Mouse (Mus musculus): ENCODE measurements at regions not wholly inside any gene's neighbourhood (a gene's known extent, or its start where the extent isn't known, plus 50 kb on each side); places are given as distances from the start of the nearest gene placed in this dataset.
A peak's percentile ranks its signal among the peaks of the same experiment; 100 is the strongest.

DNA sequence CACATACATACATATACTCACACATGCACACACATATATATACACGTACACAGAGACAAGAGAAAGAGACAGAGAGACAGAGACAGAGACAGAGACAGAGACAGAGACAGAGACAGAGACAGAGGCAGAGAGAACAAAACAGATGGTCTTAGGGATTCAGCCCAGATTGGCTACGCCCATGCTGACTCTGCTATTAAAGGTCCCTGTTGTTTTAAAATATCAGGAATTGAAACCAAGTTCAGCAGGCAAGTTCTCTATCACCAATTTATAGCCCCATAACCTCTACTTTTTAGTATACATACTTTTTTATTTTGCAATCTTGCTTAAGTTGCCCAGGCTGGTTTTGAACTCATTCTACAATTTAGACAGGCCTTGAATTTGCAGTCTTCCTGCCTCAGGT, 115.9 kb downstream of the Zfp36l2 start:
- peak; percentile 94 for DNase-seq

DNA sequence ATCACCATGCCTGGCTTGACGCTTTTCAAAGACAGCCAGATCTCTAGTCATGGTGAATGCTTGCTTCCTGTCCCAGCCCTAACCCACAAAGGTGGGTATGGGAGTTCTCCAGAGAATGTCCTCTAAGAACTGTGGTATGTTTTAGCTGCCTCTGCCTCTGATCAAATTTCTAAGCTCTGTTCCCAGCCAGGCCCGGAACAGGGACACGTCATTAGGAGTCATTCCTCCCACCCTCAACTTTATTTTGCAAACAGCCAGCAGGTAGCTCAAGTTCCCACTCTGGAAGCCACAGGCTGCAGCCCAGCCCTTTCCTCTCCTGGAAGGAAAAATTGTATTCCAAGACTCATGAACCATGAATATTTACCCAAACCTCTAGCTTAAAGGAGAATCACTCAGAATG, 117.2 kb downstream of the Zfp36l2 start:
- DNase-seq, result no peak

DNA sequence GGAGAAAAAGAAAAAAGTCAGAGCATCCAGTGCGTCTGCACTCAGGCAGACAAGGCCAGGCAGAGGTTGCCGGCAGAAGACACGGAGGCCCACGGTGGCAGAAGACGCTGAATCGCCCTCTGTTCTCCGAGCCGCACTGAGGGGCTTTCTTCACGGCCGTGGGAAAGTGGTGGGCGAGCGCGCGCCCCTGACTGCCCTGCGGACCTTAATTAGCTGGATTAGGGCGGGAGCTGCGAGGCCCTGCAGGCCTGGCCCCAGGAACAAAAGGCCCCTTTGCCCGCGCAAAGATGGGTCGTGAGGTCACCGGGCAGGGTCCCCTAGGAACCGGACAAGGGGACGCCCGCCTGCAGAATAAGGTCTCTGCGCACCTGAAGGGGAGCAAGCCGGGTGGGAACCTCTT, 120.6 kb downstream of the Zfp36l2 start:
- no peak for DNase-seq

DNA sequence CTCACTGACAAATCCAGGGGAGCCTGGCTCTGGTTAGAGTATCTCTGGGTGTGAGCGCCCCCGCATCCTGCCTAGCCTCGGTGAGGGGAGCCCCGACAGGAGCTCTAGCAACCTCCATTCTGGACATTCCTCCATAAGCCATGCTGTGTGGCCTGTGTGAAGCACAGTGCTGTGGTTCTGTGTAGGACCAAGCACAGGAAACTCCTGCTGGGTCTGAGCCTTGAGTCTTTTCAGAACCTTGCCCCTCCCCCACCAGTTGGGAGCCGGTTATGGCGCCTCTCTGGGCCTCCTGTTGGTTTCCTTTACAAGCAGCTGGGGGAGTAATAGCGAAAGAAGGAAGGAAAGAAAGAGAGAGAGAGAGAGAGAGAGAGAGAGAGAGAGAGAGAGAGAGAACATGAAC, 124.0 kb downstream of the Zfp36l2 start:
- no peak for DNase-seq

DNA sequence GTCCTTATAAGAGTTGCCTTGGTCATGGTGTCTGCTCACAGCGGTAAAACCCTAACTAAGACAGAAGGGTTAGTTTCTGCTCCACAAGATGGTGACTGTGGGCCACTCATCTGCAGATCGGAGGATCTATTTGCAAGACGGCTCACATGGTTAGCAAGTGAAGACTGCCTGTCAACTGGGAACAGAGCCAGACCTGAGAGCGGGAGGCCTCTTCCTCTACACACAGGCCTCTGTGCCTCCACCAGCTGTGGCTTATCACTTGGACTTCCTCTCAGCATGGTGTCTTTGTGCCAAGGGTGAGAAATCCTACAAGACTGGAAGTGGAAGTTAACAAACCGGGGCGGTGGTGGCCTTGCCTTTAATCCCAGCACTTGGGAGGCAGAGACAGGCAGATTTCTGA, 126.1 kb downstream of the Zfp36l2 start:
- DNase-seq, result peak; percentile 98

DNA sequence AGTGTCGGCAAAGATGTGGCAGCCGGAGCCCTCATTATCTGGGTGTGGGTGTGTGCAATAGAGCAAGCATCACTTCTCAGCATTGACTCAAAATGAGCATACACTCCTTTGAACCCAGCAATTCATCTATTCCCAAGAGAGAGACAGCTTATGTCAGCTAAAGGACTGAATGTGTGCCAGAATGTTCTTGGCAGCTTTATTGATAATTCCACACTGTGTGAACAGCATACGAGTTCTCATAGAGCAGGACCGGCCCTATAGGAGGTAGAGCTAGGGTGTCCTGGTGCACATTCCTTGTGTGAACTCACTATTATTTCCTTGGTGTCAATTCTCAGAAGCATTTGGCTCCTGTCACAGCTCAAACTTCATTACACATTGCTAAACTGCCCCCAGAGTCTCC, 131.3 kb downstream of the Zfp36l2 start:
- no peak for DNase-seq

DNA sequence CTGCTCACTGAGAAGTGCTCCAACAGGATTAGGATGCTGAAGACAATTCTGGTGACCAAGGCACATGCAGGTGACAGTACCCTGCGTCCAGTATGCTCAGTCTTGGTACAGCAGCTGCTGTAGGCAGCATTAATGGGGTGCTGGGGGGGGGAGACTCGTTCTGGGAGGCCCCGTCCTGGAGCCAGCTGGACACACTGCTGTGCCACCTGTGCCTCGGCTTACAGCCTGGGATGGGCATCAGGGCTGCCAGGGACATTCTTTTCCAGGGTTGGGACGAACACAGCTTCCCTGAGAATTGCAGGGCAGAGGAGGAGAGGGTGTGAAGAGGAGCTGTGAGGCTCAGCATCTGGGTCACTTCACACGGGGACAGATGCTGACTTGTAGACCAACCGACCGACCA, 135.3 kb downstream of the Zfp36l2 start:
- DNase-seq, result no peak

DNA sequence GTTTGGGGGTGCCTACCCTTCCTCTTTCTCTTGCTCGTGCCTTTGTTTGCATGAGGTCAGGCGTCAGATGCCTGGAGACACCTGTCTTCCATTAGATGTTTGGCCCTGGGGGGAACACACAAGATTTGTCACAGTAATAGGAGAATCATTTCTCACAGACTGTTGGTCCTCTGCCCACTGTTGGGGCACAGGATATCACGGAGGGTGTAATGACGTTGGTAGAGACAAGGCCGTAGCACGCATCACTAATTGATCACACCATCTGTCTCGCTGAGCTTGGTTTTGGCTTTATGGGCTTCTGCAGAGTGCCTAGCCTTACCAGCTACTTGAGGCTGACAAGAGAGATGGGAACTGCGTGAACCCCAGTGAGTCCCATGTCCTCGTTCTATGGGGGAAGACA, 136.5 kb downstream of the Zfp36l2 start:
- DNase-seq, result no peak

DNA sequence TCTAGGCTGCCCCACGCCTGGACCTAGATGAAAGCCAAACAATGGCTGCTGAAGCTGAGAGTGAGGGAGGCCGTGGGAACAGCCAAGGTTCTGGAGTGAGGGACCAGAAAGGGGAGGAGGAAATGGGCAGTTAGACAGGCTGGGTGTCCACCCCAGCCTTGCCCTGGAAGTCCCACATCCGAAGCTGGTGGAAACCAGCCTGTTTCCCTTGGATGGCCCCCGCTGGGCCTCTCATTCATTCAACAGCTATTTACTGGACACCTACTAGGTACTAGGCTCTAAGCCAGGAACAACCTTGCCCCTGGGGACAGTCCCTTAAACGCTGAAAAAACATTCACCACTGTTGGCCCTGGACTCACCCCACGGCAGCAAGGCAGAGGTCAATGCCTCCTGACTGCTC, 139.2 kb downstream of the Zfp36l2 start:
- DNase-seq, result peak; percentile 98

DNA sequence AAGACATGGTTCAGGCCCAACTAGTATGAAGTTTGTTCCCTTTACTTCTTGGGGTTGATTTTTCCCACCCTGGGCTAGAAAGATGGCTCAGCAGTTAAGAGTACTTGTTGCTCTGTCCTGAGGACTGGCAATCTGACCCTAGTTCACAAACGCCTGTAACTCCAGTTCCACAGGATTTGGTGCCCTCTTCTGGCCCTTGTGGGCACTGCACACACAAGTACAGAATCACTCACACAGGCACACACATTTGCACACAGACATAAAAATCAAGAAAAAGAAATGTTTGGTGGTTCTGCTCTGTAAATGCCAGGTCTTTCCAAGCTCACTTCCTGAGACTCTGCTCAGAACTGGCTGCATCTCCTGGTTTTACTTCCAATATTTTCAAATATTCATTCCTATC, 140.2 kb downstream of the Zfp36l2 start:
- no peak for DNase-seq

DNA sequence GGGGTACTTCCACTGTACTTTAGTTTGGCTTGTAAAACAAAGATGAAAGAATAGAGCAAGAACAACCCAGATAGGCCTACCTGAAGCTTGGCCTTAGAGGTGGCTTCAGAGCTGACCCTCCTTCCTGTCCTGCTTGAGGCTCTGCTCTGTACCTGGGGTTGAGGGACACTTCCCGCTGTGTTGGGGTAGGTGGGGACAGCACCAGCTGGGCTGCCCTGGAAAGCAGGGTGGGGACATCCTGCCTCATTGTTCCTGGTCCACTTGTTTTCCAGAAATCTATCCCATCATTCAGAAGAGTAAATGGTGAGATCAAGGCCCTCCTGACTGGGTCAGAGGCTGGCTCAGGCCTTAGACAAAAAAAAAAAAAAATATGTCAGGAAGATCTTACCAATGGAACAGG, 141.9 kb downstream of the Zfp36l2 start:
- DNase-seq, result peak; percentile 90

DNA sequence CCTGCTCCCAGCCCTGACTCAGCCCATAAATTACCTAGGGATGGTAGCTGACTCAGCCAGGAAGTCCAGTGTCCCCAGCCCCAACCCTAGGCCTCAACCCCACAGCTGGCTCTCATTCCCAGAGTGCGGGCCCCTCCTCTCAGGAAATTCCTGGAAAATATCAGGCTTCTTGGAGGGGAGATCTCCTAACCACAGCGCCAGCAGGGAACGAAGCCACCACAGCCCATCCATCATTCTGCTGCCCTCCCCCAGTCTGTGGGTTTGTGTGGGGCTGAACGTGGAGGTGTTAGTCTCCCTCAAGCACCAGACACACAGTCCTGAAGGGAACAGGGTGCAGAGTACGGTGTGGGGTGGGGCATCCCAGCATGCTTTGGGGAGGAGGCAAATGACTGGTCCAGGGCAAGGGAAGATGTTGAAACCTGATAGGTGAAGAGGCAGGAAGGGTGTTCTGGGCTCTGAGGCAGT, 143.2 kb downstream of the Zfp36l2 start:
- DNase-seq, result peak; percentile 97

DNA sequence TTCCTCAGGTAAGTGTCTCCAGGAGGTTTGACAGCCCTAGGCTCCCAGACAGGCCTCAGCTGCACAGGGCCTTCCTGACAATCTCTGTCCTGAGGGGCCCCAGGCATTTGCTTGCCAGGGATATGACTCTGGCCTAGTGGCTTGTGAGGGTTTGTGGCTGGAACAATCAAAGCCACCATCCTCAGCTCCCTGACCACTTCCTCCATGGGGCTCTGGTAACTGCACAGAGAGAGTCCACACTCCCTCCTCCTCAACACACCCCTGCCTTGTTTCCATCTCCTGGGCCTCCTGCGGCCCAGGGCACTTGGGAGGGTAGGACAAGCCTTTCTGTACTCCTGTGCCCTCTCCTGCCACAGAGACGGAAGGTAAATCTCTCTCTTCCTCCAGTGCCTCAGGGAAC, 144.6 kb downstream of the Zfp36l2 start:
- peak; percentile 94 for DNase-seq

DNA sequence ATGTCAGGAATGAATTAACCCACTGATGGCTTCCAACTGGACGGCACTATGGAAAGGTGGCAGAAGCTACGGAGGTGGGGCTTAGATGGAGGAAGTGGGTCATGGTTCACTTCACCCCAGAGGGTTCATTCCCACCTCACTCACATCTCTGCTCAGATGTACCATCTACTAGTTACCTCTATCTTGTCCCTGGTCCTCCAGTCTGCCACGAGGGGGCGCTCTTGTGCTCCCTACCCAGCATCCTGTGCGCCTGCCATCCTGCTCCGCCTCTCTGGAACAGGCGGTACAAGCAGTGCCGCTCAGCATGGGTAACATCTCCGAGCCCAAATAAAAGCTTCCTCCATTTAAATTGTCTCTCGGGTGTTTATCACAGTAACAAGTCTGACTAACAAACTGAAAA, 148.3 kb downstream of the Zfp36l2 start:
- DNase-seq, result peak; percentile 89

DNA sequence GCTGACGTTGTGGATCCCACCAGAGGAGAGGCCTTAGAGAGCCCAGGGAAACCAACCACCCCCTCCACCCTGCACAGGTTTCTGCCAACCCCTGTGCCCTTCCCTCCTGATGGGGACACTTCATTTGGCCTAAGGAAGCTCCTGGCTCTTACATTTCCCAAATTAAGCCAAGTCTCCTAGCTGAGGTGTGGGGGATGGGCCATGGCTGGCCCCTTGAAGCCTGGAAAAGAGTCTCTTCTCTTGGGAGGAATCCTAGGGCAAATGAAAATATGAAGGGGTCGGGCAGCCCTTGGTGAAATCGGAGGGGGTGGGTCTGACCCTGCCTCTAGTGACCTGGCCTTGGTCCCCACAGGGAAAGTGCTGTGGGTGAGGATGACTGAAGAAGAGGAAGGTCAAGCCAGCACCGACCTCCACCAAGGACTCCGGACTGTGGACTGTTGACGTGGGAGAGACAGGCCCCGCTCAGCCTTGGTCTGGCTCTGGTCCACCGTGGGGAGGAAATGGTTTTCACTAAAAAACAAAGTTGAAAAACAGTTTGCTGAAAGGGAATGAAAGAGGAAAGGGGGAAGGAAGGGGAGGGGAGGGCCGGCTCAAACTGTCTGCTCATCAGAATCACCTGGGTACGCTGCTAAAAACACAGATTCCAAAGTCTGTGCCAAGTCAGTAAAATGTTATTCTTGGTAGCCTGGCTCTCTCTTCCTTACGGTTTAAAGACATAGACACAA, 150.0 kb downstream of the Zfp36l2 start:
- peak; percentile 96 for DNase-seq

DNA sequence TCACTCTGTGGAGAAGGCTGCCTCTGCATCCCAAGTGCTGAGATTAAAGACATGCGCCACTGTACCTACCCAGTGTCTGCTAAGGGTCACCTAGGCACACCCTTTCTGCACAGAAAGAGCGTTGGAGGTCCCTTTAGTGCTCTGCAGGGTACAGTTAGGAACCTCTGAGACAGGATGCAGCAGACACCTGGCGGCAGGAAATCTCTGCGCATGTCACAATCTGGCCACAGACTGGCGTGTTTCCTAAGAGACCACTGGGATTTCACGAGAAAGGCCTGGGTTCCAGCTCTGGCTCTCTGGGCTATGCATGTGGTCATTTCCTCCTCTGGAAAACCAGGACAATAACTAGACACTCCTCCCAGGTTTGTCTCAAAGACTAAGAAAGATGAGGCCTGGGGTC, 151.7 kb downstream of the Zfp36l2 start:
- DNase-seq, result peak; percentile 92

DNA sequence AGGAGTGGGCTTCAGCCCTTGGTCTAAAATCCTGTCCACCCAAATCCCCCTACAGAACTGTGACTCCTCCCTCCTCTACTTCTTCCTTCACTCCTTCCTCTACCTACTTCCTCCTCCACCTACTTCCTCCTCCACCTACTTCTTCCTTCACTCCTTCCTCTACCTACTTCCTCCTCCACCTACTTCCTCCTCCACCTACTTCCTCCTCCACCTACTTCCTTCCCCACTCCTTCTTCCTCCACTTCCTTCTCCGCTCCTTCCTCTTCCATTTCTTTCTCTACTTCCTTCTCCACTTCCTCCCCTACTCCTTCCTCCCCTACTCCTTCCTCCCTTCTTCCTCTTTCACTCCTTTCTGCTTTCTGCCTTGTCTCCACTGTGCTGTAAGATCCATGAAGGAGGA, 152.9 kb downstream of the Zfp36l2 start:
- DNase-seq, result no peak

DNA sequence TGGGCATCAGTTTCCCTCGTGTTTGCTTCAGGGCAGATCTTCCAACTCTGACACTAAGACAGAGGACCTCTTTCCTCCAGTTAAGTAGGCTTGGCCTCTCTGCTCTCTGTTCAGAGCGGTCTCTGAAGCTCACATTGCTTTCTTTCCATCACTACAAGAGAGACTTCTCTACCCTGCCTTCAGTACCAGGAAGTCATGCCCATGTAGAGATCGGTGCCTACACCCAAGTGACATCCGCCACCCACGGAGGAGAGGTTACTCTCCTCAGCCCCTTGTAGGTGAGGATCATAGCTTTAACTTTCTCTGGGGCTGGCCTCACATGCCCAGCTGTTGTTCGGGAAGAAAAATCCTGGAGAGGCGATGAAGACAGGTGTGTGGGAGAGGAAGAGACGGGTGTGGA, 155.3 kb downstream of the Zfp36l2 start:
- DNase-seq, result no peak

DNA sequence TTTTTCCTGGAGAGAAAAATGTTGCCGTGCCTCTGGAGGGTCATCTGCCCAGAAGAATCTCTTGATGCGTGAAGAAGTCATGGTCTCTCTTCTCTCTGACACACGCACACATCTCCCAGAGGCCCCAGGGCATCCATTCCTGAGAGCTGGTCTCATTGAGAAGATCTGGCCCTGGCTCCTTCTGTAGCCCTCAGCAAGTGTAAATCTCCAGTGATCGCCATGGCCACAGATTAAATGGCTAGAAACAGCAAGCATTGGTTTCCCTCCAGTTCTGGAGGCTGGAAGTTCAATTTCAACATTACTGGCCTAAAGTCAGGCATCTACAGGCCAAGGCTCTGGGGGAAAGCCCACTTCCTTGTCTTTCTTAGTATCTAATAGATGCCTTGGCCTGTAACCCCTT, 155.9 kb downstream of the Zfp36l2 start:
- DNase-seq, result no peak

DNA sequence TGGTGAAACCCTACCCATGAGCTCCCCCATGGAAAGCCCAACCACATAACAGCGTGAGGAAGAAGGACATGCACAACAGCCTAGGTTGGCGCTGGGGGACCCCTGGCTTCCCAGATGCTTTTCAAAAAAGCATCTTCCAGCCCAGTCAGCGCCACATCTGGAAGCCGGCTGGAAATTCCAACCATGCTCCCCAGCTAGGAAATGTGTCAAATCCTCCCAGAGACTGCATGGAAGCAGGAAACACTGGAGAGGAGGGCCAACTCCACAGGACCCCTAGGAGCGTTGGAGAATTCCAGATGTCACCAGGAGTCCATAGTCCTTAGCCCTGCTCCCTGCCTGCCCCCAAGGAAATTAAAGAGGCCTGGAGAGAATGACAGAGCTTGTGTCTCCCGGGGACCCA, 156.4 kb downstream of the Zfp36l2 start:
- DNase-seq, result peak; percentile 98

DNA sequence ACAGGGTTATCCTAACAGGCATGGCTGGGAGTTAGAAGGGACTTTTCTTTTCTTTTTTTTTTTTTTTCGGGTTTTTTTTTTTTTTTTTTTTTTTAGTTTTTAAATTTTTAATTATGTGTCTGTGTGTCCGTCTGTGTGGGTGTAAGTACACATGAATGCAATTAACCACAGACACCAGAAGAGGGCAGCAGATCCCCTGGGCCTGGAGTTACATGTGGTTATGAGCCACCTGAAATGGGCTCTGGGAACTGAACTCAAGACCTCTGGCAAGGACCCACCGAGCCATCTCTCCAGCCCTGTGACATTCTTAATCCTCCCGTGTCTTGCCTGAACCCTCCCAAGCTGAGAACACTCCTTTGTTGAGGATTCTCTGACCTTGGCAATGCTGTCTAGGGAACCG, 157.0 kb downstream of the Zfp36l2 start:
- no peak for DNase-seq

DNA sequence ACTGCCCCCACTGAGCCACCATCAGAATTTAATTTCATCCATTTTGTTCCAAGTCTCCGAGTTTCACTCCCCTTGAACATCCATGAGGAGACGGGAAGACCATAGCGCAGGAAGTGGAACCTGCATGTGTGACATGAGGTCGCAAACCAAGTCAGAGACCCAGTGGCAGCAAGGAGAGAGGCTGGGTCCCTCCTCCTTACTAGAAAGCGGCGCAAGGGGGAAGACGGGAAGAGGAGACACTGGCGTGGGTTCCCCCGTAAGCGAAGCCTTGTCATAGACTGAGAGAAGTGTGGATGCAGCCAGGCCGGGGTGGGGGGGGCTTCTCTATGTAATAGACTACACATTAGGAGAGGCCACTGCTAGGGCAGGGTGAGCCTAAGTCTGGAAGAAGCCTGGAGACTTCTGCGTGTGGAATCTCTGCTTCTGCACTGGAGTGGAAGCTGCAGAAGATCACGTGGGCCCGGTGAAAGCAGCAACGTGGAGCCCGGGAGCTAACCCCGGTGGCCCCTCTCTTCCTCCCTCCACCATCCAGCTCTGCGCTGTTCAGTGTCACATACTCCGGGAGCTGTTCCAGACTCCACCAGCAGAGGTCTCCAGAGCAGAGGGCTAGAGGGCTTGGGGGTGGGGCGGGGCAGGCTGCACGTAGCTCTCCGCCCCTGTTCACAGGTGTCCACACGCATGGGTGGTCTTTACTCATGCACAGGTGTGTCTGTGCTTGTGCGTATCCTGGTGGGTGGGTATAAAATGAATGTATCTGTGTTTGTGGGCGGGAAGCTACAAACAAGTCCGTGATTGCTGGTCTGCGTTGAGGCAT, 159.4 kb downstream of the Zfp36l2 start:
- DNase-seq, result peak; percentile 98

DNA sequence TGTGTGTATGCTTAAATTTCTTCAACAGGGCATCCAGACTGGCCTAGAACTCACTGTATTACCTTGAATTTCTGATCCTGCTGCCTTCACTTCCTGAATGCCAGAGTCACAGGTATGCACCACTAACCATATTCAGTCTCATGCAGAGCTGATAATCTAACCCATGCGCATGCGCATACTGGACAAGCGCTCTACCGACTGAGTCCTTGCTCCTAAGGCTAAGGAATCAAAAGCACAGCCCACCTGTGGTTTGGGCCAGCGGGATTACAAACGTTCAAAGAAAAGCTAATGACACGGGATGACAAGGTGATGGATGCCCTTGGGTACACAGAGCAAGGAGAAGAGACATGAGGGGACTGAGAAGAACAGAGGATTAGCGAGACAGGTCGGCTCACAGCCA, 160.5 kb downstream of the Zfp36l2 start:
- no peak for DNase-seq

DNA sequence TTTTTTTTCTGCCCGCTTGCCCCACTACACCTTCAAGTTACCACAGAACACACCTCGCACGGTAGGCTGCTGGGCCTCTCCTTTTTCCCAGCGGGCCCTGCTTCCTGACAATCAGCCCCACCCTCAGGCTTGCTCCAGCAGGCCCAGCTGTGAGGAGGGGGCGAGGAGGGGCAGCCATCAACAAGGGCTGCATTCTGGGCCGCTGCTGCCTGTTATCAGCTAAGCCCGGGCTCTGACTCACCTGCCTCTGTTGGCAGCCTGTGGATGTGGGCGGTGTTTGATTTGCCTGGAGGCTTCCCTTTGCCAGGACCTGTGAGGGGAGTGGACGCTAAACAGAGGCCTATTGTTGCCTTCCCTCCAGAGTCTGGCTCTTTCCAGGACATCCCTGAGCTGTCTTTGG, 161.6 kb downstream of the Zfp36l2 start:
- peak; percentile 97 for DNase-seq

DNA sequence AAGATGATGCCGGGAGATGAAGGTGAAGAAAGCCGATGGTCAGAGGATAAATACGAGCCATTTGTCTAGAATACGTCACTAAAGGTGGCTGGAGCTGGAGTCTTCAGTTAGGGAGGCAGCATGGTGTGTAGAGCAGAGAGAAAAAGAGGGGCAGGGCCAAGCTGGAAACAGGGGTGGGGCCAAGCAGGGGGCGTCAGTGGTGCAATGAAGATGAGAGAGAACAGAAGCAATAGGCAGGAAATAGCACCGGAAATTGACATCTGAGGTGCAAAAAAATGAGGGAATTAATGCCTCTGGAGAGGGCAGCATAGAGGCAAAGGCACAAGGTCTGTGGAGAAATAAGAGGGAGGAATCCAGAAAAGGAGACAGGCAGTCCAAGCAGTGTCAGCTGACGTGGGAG, 165.4 kb downstream of the Zfp36l2 start:
- DNase-seq, result no peak

Data from heart, adult 11 months (tissue).